Mouse (Mus musculus) heart, postnatal 0 days (tissue): ENCODE results near the gene Meltf. TPM values are rescaled to one million over a fixed set of nuclear protein-coding genes. Genes with fewer than 3 reads are reported as not detected.

Source experiments
- ATAC-seq: fragments of 200-750 bp; cut with Nextera tagmentation; 2 replicates; pipeline ENCODE4 v1.8.0; 2017; ENCODE audit warnings: low read depth, moderate number of reproducible peaks, moderate library complexity; ENCODE audit not compliant: insufficient read depth
- DNase-seq: peaks from one replicate; pipeline ENCODE4 v3.0.0-alpha.2; 2016; ENCODE audit warnings: low spot score
- H3K27ac ChIP-seq: fragments of 300-500 bp; sonication (generic); 2 replicates; pipeline ENCODE4 v1.5.1; 2014; ENCODE audit warnings: low read depth, mild to moderate bottlenecking
- H3K27me3 ChIP-seq: fragments of 300-500 bp; sonication (generic); 2 replicates; pipeline ENCODE4 v1.6.1; 2014; ENCODE audit warnings: low read length, mixed read lengths; ENCODE audit not compliant: control insufficient read depth, insufficient read depth
- H3K36me3 ChIP-seq: fragments of 300-500 bp; sonication (generic); replicated peaks from 2 replicates; pipeline ENCODE4 v1.6.1; 2014; ENCODE audit warnings: low read length, mixed read lengths; ENCODE audit not compliant: control insufficient read depth, insufficient read depth
- H3K4me1 ChIP-seq: fragments of 300-500 bp; sonication (generic); 2 replicates; pipeline ENCODE4 v1.6.1; 2014; ENCODE audit warnings: antibody characterized with exemption; ENCODE audit not compliant: control insufficient read depth, insufficient read depth
- H3K4me2 ChIP-seq: fragments of 300-500 bp; sonication (generic); 2 replicates; pipeline ENCODE4 v1.6.1; 2014; ENCODE audit warnings: low read depth, mild to moderate bottlenecking, low read length, moderate library complexity
- H3K4me3 ChIP-seq: fragments of 300-500 bp; sonication (generic); 2 replicates; pipeline ENCODE4 v1.5.1; 2014; ENCODE audit warnings: low read depth, low read length
- H3K9ac ChIP-seq: fragments of 300-500 bp; sonication (generic); replicated peaks from 2 replicates; pipeline ENCODE4 v1.6.1; 2014; ENCODE audit warnings: low read depth, low read length, mixed read lengths
- H3K9me3 ChIP-seq: fragments of 300-500 bp; sonication (generic); replicated peaks from 2 replicates; pipeline ENCODE4 v1.6.1; 2016; ENCODE audit warnings: low read length; ENCODE audit not compliant: control insufficient read depth
- CTCF ChIP-seq: IDR thresholded peaks from 2 replicates; pipeline ENCODE4 v1.5.1; 2016; ENCODE audit warnings: antibody characterized with exemption, control low read depth, low read depth
- EP300 ChIP-seq: IDR thresholded peaks from 2 replicates; pipeline ENCODE4 v1.6.1; 2016; ENCODE audit warnings: antibody characterized with exemption, low read depth
- WGBS: fragments of 180-500 bp; shearing (Covaris S2); extraction: QIAGEN DNeasy Blood & Tissue Kit; methylation state at CpG from one replicate; pipeline ENCODE4 v1.1.7; 2014; 5-methylcytosine and 5-hydroxymethylcytosine counted together
- polyA plus RNA-seq: library from polyadenylated mRNA; unstranded; fragments of >200 nt; fragmentation: Nextera tagmentation; extraction: Ambion mirVana; gene quantifications from 2 replicates; pipeline ENCODE4 v1.2.1, GENCODE M21; 2015
- total RNA-seq: library from RNA; depleted of rRNA; stranded (reverse); fragments of >200 nt; gene quantifications from 2 replicates; pipeline ENCODE4 v1.2.3, GENCODE M21; 2014; ENCODE audit warnings: low replicate concordance; rRNA removed

The Meltf gene
- total and polyA plus RNA-seq, 2 experiments from 2014 or later, result not detected

- Histone ChIP-seq H3K9ac (peak overlapping the region; percentile 89), H3K4me2 (peak overlapping the region; percentile 98), H3K27me3 (no peaks in the 10 kb centered on the region), H3K9me3 (no peaks in the 10 kb centered on the region), H3K27ac (peak overlapping the region; percentile 96), H3K4me3 (peak overlapping the region; percentile 83), H3K4me1 (peaks cover 23% of the 10 kb centered on the region), H3K36me3 (peaks cover 14% of the 10 kb centered on the region; the same call in 1 of the 2 replicates)
- TF ChIP-seq EP300 (no peak), CTCF (no peak)
- ATAC-seq (no peak), DNase-seq (peak; percentile 21)
- WGBS, result 17% methylated on average over 8 of the region's 8 CpGs
Measured at GRCm38 (mm10) chr16:31947333-31947732, 68.7 kb downstream of the Meltf start.

- Histone ChIP-seq H3K27me3 (no peaks in the 10 kb centered on the region), H3K9me3 (no peaks in the 10 kb centered on the region), H3K9ac (peak overlapping the region; percentile 89), H3K4me2 (peak overlapping the region; percentile 98), H3K4me1 (peaks cover 23% of the 10 kb centered on the region), H3K4me3 (peak overlapping the region; percentile 83), H3K27ac (peak overlapping the region; percentile 96), H3K36me3 (peaks cover 14% of the 10 kb centered on the region; the same call in 1 of the 2 replicates)
- peak; percentile 22 for DNase-seq
- WGBS, result under 1% methylated on average over 38 of the region's 38 CpGs
- no peak; the same call in 1 of the 2 replicates for ATAC-seq
- TF ChIP-seq EP300 (no peak), CTCF (no peak)
Measured at GRCm38 (mm10) chr16:31947901-31948316, 69.3 kb downstream of the Meltf start.

- DNase-seq (peak; percentile 91), ATAC-seq (peak; percentile 91)
- under 1% methylated on average over 53 of the region's 55 CpGs for WGBS
- peak within 1 kb of the TSS; percentile 98 for H3K4me2 ChIP-seq
- H3K4me3 ChIP-seq, result peak within 1 kb of the TSS; percentile 83
- no peaks in the 10 kb centered on the region for H3K27me3 ChIP-seq
- TF ChIP-seq EP300 (peak; percentile 72; the same call in 1 of the 2 replicates), CTCF (no peak)
- peaks cover 23% of the 10 kb centered on the region for H3K4me1 ChIP-seq
- H3K9me3 ChIP-seq, result no peaks in the 10 kb centered on the region
- H3K36me3 ChIP-seq, result peaks cover 14% of the 10 kb centered on the region; the same call in 1 of the 2 replicates
- H3K27ac ChIP-seq, result peak within 1 kb of the TSS; percentile 96
- peak within 1 kb of the TSS; percentile 89 for H3K9ac ChIP-seq
Measured at GRCm38 (mm10) chr16:31948345-31948774, 69.8 kb downstream of the Meltf start, which contains the start of the genes 0610012G03Rik and Ncbp2. Gene 0610012G03Rik (minus strand): TSS chr16:31948494. Gene Ncbp2 (plus strand): TSS chr16:31948513.

Other genes starting within 250 kb of the Meltf start
- 17.9 and 30.6 TPM in 2 replicates for gene Dlg1, start 215.4 kb upstream of the Meltf start, total RNA-seq
- 7.5 and 8.2 TPM in 2 replicates for gene Dlg1, start 215.4 kb upstream of the Meltf start, polyA plus RNA-seq
- gene Pigz, start 55.0 kb downstream of the Meltf start, total RNA-seq, result not detected in 2 replicates
- 0.51 and 0.87 TPM in 2 replicates for gene Pigz, start 55.0 kb downstream of the Meltf start, polyA plus RNA-seq
- gene 0610012G03Rik, start 69.7 kb downstream of the Meltf start, total RNA-seq, result 141 and 171 TPM in 2 replicates
- gene 0610012G03Rik, start 69.7 kb downstream of the Meltf start, polyA plus RNA-seq, result 175 and 190 TPM in 2 replicates
- 9.9 and 12.0 TPM in 2 replicates for gene Ncbp2, start 69.7 kb downstream of the Meltf start, total RNA-seq
- 42.1 and 48.0 TPM in 2 replicates for gene Ncbp2, start 69.7 kb downstream of the Meltf start, polyA plus RNA-seq
- gene Senp5, start 124.5 kb downstream of the Meltf start, total RNA-seq, result 10.5 and 16.6 TPM in 2 replicates
- gene Senp5, start 124.5 kb downstream of the Meltf start, polyA plus RNA-seq, result 5.6 and 6.1 TPM in 2 replicates
- 21.3 and 25.8 TPM in 2 replicates for gene Pak2, start 200.5 kb downstream of the Meltf start, total RNA-seq
- 16.3 and 19.1 TPM in 2 replicates for gene Pak2, start 200.5 kb downstream of the Meltf start, polyA plus RNA-seq
- 35.8 and 44.9 TPM in 2 replicates for gene Pigx, start 220.9 kb downstream of the Meltf start, total RNA-seq
- 61.0 and 63.7 TPM in 2 replicates for gene Pigx, start 220.9 kb downstream of the Meltf start, polyA plus RNA-seq
- 4.2 and 12.1 TPM in 2 replicates for gene Cep19, start 221.0 kb downstream of the Meltf start, total RNA-seq
- gene Cep19, start 221.0 kb downstream of the Meltf start, polyA plus RNA-seq, result 19.6 and 20.1 TPM in 2 replicates